Mouse (Mus musculus): ENCODE measurements around the gene Erc2. TPM values are rescaled to one million over a fixed set of nuclear protein-coding genes. Genes with fewer than 3 reads are reported as not detected.

The Erc2 gene
- polyA plus RNA-seq, 2 experiments = 4.9 to 6.5 TPM

- H3K27ac ChIP-seq (replicated peaks; ENCODE audit: low read depth, low read length) = no peak overlapping the region
- TF ChIP-seq POLR2A (IDR thresholded peaks at IDR 0.05; ENCODE audit: borderline replicate concordance, extremely low read depth, insufficient read depth, insufficient read length) = no peak
- H3K9me3 ChIP-seq (ENCODE audit: control insufficient read depth, low read length) = no peaks in the 10 kb centered on the region
- no peak for DNase-seq (ENCODE audit: low spot score)
- no peak overlapping the region for H3K9ac ChIP-seq (ENCODE audit: low read depth, low read length, severe bottlenecking)
- 64% methylated on average over 7 of the region's 7 CpGs for WGBS
- no peak overlapping the region for H3K4me2 ChIP-seq (replicated peaks; ENCODE audit: low read depth, low read length, severe bottlenecking)
- ATAC-seq (ENCODE audit: low FRiP score, low read depth) = no peak
- H3K36me3 ChIP-seq (ENCODE audit: control insufficient read depth, insufficient read depth, low read length) = no peaks in the 10 kb centered on the region
- H3K27me3 ChIP-seq (ENCODE audit: control insufficient read depth, insufficient read depth, low read length) = no peaks in the 10 kb centered on the region
- peaks cover 4% of the 10 kb centered on the region; the same call in 1 of the 2 replicates for H3K4me1 ChIP-seq (ENCODE audit: control insufficient read depth, insufficient read depth, low read length)
- H3K4me3 ChIP-seq (replicated peaks; ENCODE audit: low read length) = no peak overlapping the region
Measured at GRCm38 (mm10) chr14:28326456-28326855, 704.2 kb downstream of the Erc2 start.

- WGBS = 65% methylated on average over 8 of the region's 8 CpGs
Measured at GRCm38 (mm10) chr14:28328512-28328911, 706.3 kb downstream of the Erc2 start.

GRCm38 (mm10) chr14:28331108-28331507 lies 708.9 kb downstream of the Erc2 start:
- Histone ChIP-seq H3K4me2 (replicated peaks; ENCODE audit: low read depth, low read length, severe bottlenecking) (no peak overlapping the region), H3K27ac (replicated peaks; ENCODE audit: low read depth, low read length) (no peak overlapping the region), H3K4me3 (replicated peaks; ENCODE audit: low read length) (no peak overlapping the region), H3K9me3 (ENCODE audit: control insufficient read depth, low read length) (no peaks in the 10 kb centered on the region), H3K36me3 (ENCODE audit: control insufficient read depth, insufficient read depth, low read length) (no peaks in the 10 kb centered on the region), H3K4me1 (ENCODE audit: control insufficient read depth, insufficient read depth, low read length) (peaks cover 21% of the 10 kb centered on the region), H3K27me3 (ENCODE audit: control insufficient read depth, insufficient read depth, low read length) (no peaks in the 10 kb centered on the region), H3K9ac (ENCODE audit: low read depth, low read length, severe bottlenecking) (no peak overlapping the region)
- ATAC-seq (ENCODE audit: low FRiP score, low read depth) (no peak), DNase-seq (ENCODE audit: low spot score) (no peak)
- 65% methylated on average over 5 of the region's 5 CpGs for WGBS
- TF ChIP-seq POLR2A (IDR thresholded peaks at IDR 0.05; ENCODE audit: borderline replicate concordance, extremely low read depth, insufficient read depth, insufficient read length) = no peak

More at GRCm38 (mm10) chr14:28328512-28328911, 706.3 kb downstream of the Erc2 start:
- H3K9ac ChIP-seq (ENCODE audit: low read depth, low read length, severe bottlenecking) = no peak overlapping the region
- no peak overlapping the region for H3K4me3 ChIP-seq (replicated peaks; ENCODE audit: low read length)
- H3K27ac ChIP-seq (replicated peaks; ENCODE audit: low read depth, low read length) = no peak overlapping the region
- no peaks in the 10 kb centered on the region for H3K27me3 ChIP-seq (ENCODE audit: control insufficient read depth, insufficient read depth, low read length)
- no peak for TF ChIP-seq POLR2A (IDR thresholded peaks at IDR 0.05; ENCODE audit: borderline replicate concordance, extremely low read depth, insufficient read depth, insufficient read length)
- peaks cover 11% of the 10 kb centered on the region; the same call in 1 of the 2 replicates for H3K4me1 ChIP-seq (ENCODE audit: control insufficient read depth, insufficient read depth, low read length)
- H3K36me3 ChIP-seq (ENCODE audit: control insufficient read depth, insufficient read depth, low read length) = no peaks in the 10 kb centered on the region
- DNase-seq (ENCODE audit: low spot score) (no peak), ATAC-seq (ENCODE audit: low FRiP score, low read depth) (no peak)
- H3K4me2 ChIP-seq (replicated peaks; ENCODE audit: low read depth, low read length, severe bottlenecking) = no peak overlapping the region
- H3K9me3 ChIP-seq (ENCODE audit: control insufficient read depth, low read length) = no peaks in the 10 kb centered on the region

- DNase-seq (ENCODE audit: low spot score) (no peak), ATAC-seq (ENCODE audit: low FRiP score, low read depth) (no peak)
- peaks cover 21% of the 10 kb centered on the region for H3K4me1 ChIP-seq (ENCODE audit: control insufficient read depth, insufficient read depth, low read length)
- no peak overlapping the region for H3K27ac ChIP-seq (replicated peaks; ENCODE audit: low read depth, low read length)
- H3K9me3 ChIP-seq (ENCODE audit: control insufficient read depth, low read length) = no peaks in the 10 kb centered on the region
- no peak overlapping the region for H3K4me2 ChIP-seq (replicated peaks; ENCODE audit: low read depth, low read length, severe bottlenecking)
- no peak for TF ChIP-seq POLR2A (IDR thresholded peaks at IDR 0.05; ENCODE audit: borderline replicate concordance, extremely low read depth, insufficient read depth, insufficient read length)
- no peak overlapping the region for H3K9ac ChIP-seq (ENCODE audit: low read depth, low read length, severe bottlenecking)
- WGBS = 16% methylated on average over 3 of the region's 3 CpGs
- H3K4me3 ChIP-seq (replicated peaks; ENCODE audit: low read length) = no peak overlapping the region
- no peaks in the 10 kb centered on the region for H3K36me3 ChIP-seq (ENCODE audit: control insufficient read depth, insufficient read depth, low read length)
- no peaks in the 10 kb centered on the region for H3K27me3 ChIP-seq (ENCODE audit: control insufficient read depth, insufficient read depth, low read length)
Measured at GRCm38 (mm10) chr14:28332351-28332953, 710.2 kb downstream of the Erc2 start.

- 90% methylated on average over 3 of the region's 3 CpGs for WGBS
- no peaks in the 10 kb centered on the region for H3K27me3 ChIP-seq (ENCODE audit: control insufficient read depth, insufficient read depth, low read length)
- ATAC-seq (ENCODE audit: low FRiP score, low read depth) (no peak), DNase-seq (ENCODE audit: low spot score) (no peak)
- no peak overlapping the region for H3K4me3 ChIP-seq (replicated peaks; ENCODE audit: low read length)
- peaks cover 3% of the 10 kb centered on the region for H3K4me1 ChIP-seq (ENCODE audit: control insufficient read depth, insufficient read depth, low read length)
- no peak overlapping the region for H3K9ac ChIP-seq (ENCODE audit: low read depth, low read length, severe bottlenecking)
- no peak for TF ChIP-seq POLR2A (IDR thresholded peaks at IDR 0.05; ENCODE audit: borderline replicate concordance, extremely low read depth, insufficient read depth, insufficient read length)
- H3K27ac ChIP-seq (replicated peaks; ENCODE audit: low read depth, low read length) = no peak overlapping the region
- H3K9me3 ChIP-seq (ENCODE audit: control insufficient read depth, low read length) = no peaks in the 10 kb centered on the region
- H3K36me3 ChIP-seq (ENCODE audit: control insufficient read depth, insufficient read depth, low read length) = no peaks in the 10 kb centered on the region
- no peak overlapping the region for H3K4me2 ChIP-seq (replicated peaks; ENCODE audit: low read depth, low read length, severe bottlenecking)
Measured at GRCm38 (mm10) chr14:28339146-28339545, 716.9 kb downstream of the Erc2 start.

Measured in limb, embryonic 14.5 days (tissue).